Mouse (Mus musculus) lung, adult 2 months (tissue): Measurements from ENCODE around the gene Cd320. TPM values are rescaled to one million over a fixed set of nuclear protein-coding genes. Genes with fewer than 3 reads are reported as not detected.
"Not testable (repeated sequence)": the region's sequence is repeated elsewhere in the genome, so short reads cannot be mapped to it uniquely, and the experiment has no call there.

ENCODE experiments used
- DNase-seq: peaks from one replicate; pipeline ENCODE4 v3.0.0; 2022
- H3K4me1 ChIP-seq: fragments of 200-500 bp; 2 replicates; pipeline ENCODE4 v1.6.1; 2011; ENCODE audit warnings: low read length; ENCODE audit not compliant: control insufficient read depth, insufficient read depth
- H3K4me3 ChIP-seq: fragments of 200-500 bp; replicated peaks from 2 replicates; pipeline ENCODE3; 2011; ENCODE audit warnings: low read depth, mild to moderate bottlenecking, control low read depth, low read length; ENCODE audit errors: extremely low read depth
- CTCF ChIP-seq: fragments of 200-500 bp; IDR thresholded peaks from 2 replicates; pipeline ENCODE4 v1.5.1; 2011; ENCODE audit warnings: mild to moderate bottlenecking, low read length, control low read depth; ENCODE audit not compliant: insufficient read depth
- POLR2A ChIP-seq: fragments of 200-500 bp; IDR thresholded peaks from 2 replicates; pipeline ENCODE4 v1.6.1; 2011; ENCODE audit warnings: low read depth, mild to moderate bottlenecking, control low read depth, low read length, borderline replicate concordance; ENCODE audit errors: extremely low read depth
- WGBS: fragments of 180-500 bp; shearing (Covaris S2); methylation state at CpG from one replicate; pipeline ENCODE4 v1.1.7; 2018; 5-methylcytosine and 5-hydroxymethylcytosine counted together
- polyA plus RNA-seq: library from polyadenylated mRNA; depleted of rRNA; stranded (reverse); fragments of >200 nt; gene quantifications from 2 replicates; pipeline ENCODE4 v1.2.3, GENCODE M21; 2012

Cd320 gene
- polyA plus RNA-seq, 1 experiment = 28.3 TPM

GRCm38 (mm10) chr17:33874411-33874810, 31.5 kb downstream of the Cd320 start:
- Histone ChIP-seq H3K4me3 (no peak overlapping the region), H3K4me1 (no peaks in the 10 kb centered on the region)
- DNase-seq = peak; percentile 30
- TF ChIP-seq CTCF (no peak), POLR2A (no peak)
- WGBS = 84% methylated on average over 10 of the region's 11 CpGs

- H3K4me3 ChIP-seq, H3K4me1 ChIP-seq, DNase-seq: not testable (repeated sequence)
- TF ChIP-seq CTCF = 0 out of 2 replicates have a peak, but pooled peaks have one; percentile 5
- 81% methylated on average over 5 of the region's 5 CpGs for WGBS
Observed at GRCm38 (mm10) chr17:33875797-33876196, 32.9 kb downstream of the Cd320 start.

- 93% methylated on average over 10 of the region's 11 CpGs for WGBS
- not testable (repeated sequence) for H3K4me1 ChIP-seq, DNase-seq, H3K4me3 ChIP-seq
Observed at GRCm38 (mm10) chr17:33884320-33884719, 41.4 kb downstream of the Cd320 start.

GRCm38 (mm10) chr17:33887802-33888201, 44.9 kb downstream of the Cd320 start:
- 42% methylated on average over 2 of the region's 2 CpGs for WGBS
- H3K4me3 ChIP-seq, H3K4me1 ChIP-seq, DNase-seq: not testable (repeated sequence)

- DNase-seq = not testable (repeated sequence)
Observed at GRCm38 (mm10) chr17:33888230-33888629, 45.3 kb downstream of the Cd320 start.

GRCm38 (mm10) chr17:33889941-33890532, 47.1 kb downstream of the Cd320 start:
- not testable (repeated sequence) for H3K4me1 ChIP-seq, DNase-seq
- 1% methylated on average over 44 of the region's 44 CpGs for WGBS
- H3K4me3 ChIP-seq = peak overlapping the region; percentile 82

More at GRCm38 (mm10) chr17:33888230-33888629, 45.3 kb downstream of the Cd320 start:
- H3K4me1 ChIP-seq, H3K4me3 ChIP-seq: not testable (repeated sequence)

- peak; percentile 98 for DNase-seq
- H3K4me1 ChIP-seq = 0 out of 2 replicates have a peak, but pooled peaks cover 3% of the 10 kb centered on the region
- peak within 1 kb of the TSS; percentile 82 for H3K4me3 ChIP-seq
- under 1% methylated on average over 49 of the region's 49 CpGs for WGBS
- peak; percentile 93 for TF ChIP-seq CTCF
- TF ChIP-seq POLR2A = no peak
Observed at GRCm38 (mm10) chr17:33890533-33891059, 47.7 kb downstream of the Cd320 start, which contains the start of gene Kifc1. TSS of gene Kifc1 (minus strand) at chr17:33890661.

- Histone ChIP-seq H3K4me1 (0 out of 2 replicates have a peak, but pooled peaks cover 3% of the 10 kb centered on the region), H3K4me3 (no peak overlapping the region)
- no peak for DNase-seq
- WGBS = 57% methylated on average over 2 of the region's 2 CpGs
- TF ChIP-seq POLR2A = no peak
- no peak for TF ChIP-seq CTCF
Observed at GRCm38 (mm10) chr17:33891357-33891756, 48.5 kb downstream of the Cd320 start.

- DNase-seq, H3K4me1 ChIP-seq, H3K4me3 ChIP-seq: not testable (repeated sequence)
- WGBS = 60% methylated on average over 6 of the region's 6 CpGs
Observed at GRCm38 (mm10) chr17:33891892-33892291, 49.0 kb downstream of the Cd320 start.

- DNase-seq = no peak
- Histone ChIP-seq H3K4me1 (0 out of 2 replicates have a peak, but pooled peaks cover 3% of the 10 kb centered on the region), H3K4me3 (no peak overlapping the region)
- no peak for TF ChIP-seq CTCF
- TF ChIP-seq POLR2A = no peak
- 33% methylated on average over 7 of the region's 7 CpGs for WGBS
Observed at GRCm38 (mm10) chr17:33892429-33892828, 49.5 kb downstream of the Cd320 start.

GRCm38 (mm10) chr17:33893011-33893410, 50.1 kb downstream of the Cd320 start:
- DNase-seq, H3K4me3 ChIP-seq, H3K4me1 ChIP-seq: not testable (repeated sequence)
- 70% methylated on average over 4 of the region's 4 CpGs for WGBS
